Mouse (Mus musculus): Measurements from ENCODE around the gene Cnot1.

Gene Cnot1

DNA sequence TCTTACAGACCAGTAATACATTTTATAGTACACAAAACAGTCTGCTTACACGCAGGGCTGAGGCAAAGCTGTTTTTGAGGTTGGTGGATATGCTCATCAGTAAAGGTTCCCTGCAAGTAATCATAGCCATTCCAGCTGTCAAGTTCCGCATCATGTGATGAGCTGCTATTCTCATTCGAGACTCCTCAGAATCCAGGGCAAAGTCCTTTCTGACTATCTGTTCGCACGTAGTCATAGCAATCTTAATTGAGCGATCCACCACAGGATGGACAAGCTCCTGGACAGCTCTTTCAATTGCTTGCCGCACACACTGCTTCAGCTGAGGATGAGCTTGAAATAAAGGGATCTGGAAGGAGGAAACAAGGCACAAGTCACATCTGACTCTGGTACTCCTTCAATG is 65.5 kb downstream of the Cnot1 start:
- DNase-seq (ENCODE audit: low spot score in 2 of 2): no peak

DNA sequence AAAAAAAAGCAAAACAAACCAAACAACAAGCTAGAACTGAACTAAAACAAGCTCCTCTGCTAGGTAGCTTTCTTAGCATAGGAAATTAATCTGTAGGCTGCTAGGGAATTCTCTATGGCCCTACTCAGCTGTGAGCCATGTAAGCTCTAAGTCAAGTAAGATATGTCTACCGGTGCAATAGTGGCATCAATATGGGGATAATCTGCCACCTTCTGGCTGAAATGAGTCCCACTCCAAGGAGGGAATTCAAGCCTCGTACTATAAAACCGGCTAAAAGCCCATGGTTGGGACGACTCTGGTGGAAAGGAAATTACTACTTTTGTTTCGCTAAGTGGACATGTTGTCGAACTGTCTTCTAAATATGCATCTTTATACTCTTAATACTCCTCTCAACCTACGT is 68.7 kb downstream of the Cnot1 start:
- no peak for DNase-seq (ENCODE audit: low spot score in 2 of 2)

- no peak for DNase-seq (ENCODE audit: low spot score in 2 of 2)
Measured at GRCm38 (mm10) chr8:95727625-95728024, 79.6 kb downstream of the Cnot1 start.

- no peak for DNase-seq (ENCODE audit: low spot score in 2 of 2)
Measured at GRCm38 (mm10) chr8:95716546-95717335, 90.5 kb downstream of the Cnot1 start.

DNA sequence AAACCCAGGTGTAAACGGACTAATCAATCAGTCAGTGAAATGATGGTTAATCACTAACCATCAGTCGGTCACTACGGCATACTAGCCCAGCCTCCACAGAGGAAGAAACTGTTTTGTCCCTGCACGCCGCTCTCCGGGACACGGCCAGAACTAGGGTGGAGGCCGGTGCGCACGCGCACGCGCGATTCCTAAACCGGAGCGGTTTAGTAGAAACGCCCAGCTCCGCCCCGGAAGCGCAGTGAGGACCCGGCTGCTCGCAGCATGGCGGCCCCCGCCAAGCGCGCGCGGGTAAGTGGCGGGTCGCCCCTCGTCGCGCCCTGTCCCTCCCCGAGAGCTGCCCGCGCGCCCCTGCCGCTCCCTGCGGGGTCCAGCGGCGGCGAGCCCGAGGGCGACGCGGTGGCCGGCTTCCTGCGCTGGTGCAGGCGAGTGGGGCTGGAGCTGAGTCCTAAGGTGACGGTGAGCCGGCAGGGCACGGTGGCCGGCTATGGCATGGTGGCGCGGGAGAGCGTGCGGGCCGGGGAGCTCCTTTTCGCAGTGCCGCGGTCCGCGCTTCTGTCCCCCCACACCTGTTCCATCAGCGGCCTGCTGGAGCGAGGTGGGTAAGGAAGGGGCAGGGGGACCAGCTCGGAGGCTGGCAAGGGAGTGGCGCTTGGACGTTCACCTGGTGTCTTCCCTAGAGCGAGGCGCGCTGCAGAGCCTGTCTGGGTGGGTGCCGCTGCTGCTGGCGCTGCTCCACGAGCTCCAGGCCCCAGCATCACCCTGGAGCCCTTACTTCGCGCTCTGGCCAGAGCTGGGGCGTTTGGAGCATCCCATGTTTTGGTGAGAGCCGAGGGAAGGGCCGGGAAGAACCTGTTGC is 91.4 kb downstream of the Cnot1 start, which contains the start of gene Setd6:
Gene Setd6 (plus strand): TSS at position 206 of the 856 bp plus-strand sequence.
- DNase-seq (ENCODE audit: low spot score in 2 of 2): peak; percentile 75 to 84

GRCm38 (mm10) chr8:95714837-95715413 is 92.3 kb downstream of the Cnot1 start:
- DNase-seq (ENCODE audit: low spot score in 2 of 2): no peak

DNA sequence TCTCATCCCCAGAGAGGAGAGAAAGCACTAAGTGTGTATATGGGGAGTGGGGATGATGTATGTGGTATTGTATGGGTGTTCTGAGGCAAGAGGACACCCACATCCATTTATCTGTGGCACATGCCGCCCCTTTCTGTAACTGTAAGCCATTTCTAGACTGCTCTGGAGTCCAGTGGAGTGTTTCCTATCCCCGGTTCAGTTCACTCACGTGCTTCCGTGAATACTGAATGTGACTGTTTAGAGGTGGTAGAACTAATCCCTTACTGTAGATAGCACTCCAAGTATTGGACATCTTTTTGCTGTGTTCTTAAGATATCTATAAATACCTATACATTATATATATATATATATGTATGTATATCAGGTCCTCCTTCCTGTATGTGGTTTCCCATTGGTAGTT is 92.9 kb downstream of the Cnot1 start:
- no peak for DNase-seq (ENCODE audit: low spot score in 2 of 2)

DNA sequence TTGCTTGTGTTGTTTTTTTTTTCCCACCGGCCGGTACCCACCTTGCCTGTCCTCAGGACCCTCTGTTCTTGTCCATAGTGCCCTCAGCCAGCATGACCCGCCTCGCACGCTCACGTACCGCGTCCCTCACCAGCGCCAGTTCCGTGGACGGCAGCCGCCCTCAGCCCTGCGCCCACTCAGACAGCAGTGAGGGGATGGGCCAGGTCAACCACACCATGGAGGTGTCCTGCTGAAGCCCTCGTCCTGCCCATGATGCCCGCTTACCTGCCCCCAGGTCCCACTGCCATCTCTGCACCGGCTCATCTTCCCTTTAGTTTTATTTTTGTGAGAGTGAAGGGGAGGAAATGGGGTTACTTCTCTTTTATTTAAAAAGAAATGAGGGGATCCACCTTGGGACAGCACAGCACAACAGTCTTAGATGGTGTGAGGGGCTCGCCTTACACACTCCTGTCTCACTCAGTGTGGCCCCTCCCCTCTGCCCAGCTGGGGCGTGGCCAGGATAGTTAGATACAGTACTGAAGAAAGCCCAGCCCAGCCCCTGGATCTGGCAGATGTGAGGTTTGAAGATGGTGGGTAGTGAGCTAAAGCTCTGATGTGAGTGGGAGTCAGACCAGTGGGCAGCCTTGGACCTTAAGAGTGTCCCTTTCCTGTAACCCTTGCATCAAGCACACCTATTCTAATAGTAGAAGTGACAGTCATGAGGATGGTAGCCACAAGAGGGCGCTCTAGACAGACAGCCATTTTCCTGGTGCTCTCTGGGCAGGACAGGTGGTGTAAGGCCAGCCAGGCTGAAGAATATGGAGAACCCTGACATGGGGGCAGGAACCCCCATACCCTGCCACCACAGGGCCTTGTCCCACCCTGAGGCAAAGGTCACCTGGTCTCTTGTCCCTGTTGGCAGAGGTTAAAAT is 93.9 kb downstream of the Cnot1 start:
- peak; percentile 49 to 60 for DNase-seq (ENCODE audit: low spot score in 2 of 2)

- no peak for DNase-seq (ENCODE audit: low spot score in 2 of 2)
Measured at GRCm38 (mm10) chr8:95712395-95712794, 94.9 kb downstream of the Cnot1 start.

DNA sequence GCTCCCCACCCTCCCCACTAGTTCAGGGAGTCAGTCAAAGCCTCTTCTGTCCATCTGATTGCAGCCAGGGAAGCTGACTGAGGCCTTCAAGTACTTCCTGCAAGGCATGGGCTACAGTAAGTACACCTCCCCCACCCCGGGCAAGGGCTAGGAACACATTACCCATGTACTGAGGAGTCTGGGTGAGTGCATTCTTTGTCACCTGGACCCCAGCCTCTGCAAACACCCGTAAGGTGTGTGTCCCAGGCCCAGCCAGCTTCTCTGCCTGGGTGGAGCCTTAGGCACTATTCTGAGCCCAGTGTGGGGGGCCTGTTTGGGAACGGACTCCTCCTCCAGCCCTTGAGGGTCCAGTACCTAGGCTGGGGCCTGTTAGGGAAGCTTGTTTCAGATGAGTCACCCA is 96.2 kb downstream of the Cnot1 start:
- DNase-seq (ENCODE audit: low spot score in 2 of 2): no peak

DNA sequence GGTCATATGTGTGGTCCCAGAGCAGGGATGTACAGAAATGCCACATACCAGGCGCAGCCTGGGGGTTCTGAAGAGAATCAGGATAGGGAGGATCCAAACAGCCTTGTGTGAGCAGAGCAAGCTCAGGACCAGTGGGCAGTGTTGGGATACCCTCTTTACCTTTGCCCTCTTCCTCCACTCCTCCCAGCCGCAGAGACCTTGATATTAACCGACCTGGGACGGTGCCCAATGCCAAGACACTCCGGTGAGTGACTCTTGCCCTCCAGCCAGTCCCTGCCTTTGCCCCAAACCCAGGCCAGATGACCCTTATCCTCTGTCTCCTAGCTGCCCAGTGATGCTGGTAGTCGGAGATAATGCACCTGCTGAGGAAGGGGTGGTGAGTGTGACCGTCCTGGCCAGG is 97.7 kb downstream of the Cnot1 start:
- no peak for DNase-seq (ENCODE audit: low spot score in 2 of 2)

DNA sequence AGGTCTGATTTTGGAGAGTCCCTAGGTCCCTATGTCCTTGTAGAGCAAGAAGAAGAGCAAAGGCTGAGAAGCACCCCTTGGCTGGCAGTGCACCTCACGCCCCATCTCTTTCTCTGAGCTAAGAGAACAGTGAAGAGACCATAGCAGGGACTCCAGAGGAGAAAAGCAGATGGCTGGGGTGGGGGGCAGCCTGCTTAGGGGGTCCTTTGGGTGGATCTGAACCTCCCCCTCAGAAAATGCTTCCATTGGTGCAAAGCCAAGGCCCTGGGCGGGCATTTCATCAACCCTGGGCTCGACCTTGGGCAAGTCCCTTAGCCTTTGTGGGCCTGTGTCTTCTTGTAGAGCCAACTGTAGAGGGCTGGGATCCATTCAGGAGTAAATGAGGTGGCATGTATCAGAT is 102.7 kb downstream of the Cnot1 start:
- DNase-seq (ENCODE audit: low spot score in 2 of 2): no peak

- no peak for DNase-seq (ENCODE audit: low spot score in 2 of 2)
Measured at GRCm38 (mm10) chr8:95703461-95704260, 103.6 kb downstream of the Cnot1 start.

DNA sequence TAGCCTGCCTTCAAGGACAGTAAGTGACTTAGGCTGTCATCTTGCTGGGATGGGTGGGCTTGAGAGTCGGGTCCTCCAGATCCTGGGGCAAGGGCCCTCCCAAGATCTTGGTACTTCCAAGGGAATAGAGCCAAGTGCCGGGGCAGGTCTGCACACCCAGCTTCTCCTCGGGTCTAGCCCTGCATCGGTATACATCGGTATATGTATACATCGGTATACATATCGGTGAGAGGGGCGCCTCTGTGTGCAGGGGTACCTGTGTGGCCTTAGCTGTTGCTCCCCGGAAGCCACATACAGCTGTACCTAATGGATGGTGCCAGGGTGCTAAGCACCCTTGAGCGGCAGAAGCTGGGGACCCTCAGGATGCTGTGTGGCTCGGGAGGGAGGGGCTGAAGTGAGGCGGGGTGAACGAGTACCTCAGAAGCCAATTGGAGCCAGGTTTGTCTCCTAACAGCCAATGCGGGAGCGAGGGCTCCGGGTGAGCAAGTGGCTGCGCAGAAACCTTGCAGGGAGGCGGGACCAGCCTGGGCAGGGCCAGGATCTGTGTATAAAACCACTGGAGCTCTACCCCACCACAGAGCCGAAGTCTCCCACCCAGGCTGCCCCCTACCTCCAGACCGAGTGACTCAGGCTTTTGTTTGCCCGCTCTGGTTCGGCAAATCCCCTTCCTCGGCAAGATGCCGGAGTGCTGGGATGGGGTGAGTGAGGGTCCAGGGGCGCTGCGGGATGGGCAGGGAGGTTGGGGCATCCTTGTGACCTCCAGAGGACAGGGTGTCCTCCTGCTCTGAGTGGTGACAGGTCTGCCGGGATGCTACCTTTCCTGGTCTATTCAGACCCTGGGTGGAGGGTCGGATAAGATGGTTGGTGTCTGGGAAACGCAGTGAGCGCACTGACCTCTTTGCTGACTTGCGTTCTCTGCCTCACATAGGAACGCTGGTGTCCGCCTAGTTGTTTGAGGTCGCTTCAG is 104.5 kb downstream of the Cnot1 start:
- DNase-seq (ENCODE audit: low spot score in 2 of 2): peak; percentile 58 to 81

DNA sequence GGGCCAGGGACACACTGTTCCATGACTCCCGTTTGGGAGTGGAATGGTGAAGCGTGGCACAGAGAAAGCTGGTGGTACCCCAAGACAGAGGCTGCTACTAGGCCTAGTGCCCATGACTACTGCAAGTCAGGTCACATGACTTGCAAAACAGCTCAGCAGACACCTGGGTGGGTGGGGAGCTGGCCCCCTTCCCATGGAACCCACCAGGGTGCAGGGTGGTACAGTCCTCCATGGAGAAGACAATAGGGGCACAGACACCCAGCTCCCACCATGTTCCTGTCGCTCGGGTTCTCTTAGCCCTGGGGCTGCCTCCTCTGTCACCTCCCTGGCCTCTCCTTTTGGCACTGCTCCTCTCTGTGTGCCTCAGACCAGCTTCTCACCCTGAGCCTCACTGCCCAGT is 105.5 kb downstream of the Cnot1 start:
- DNase-seq (ENCODE audit: low spot score in 2 of 2): no peak

- no peak for DNase-seq (ENCODE audit: low spot score in 2 of 2)
Measured at GRCm38 (mm10) chr8:95700282-95700681, 107.0 kb downstream of the Cnot1 start.

GRCm38 (mm10) chr8:95698179-95698578 is 109.1 kb downstream of the Cnot1 start:
- DNase-seq (ENCODE audit: low spot score in 2 of 2): no peak

- DNase-seq (ENCODE audit: low spot score in 2 of 2): peak; percentile 63 to 73
Measured at GRCm38 (mm10) chr8:95697128-95697527, 110.1 kb downstream of the Cnot1 start.

GRCm38 (mm10) chr8:95696661-95697060 is 110.6 kb downstream of the Cnot1 start:
- DNase-seq (ENCODE audit: low spot score in 2 of 2): no peak
